Mouse (Mus musculus): ENCODE data around the gene Raf1. TPM values are rescaled to one million over a fixed set of nuclear protein-coding genes. Genes with fewer than 3 reads are reported as not detected.

Raf1 gene
- total and polyA plus RNA-seq, 2 experiments from 2014 or later = 90.5 to 204 TPM

- peaks cover 86% of the 10 kb centered on the region for H3K36me3 ChIP-seq (ENCODE audit: insufficient read depth, low read length)
- no peaks in the 10 kb centered on the region for H3K27me3 ChIP-seq (ENCODE audit: insufficient read depth, low read length)
- no peak overlapping the region for H3K4me2 ChIP-seq (ENCODE audit: low read depth, low read length)
- 91% methylated on average over 10 of the region's 10 CpGs for WGBS
- no peaks in the 10 kb centered on the region for H3K4me1 ChIP-seq (ENCODE audit: insufficient read depth, low read length)
- no peak overlapping the region for H3K4me3 ChIP-seq (ENCODE audit: low read length)
- no peaks in the 10 kb centered on the region for H3K9me3 ChIP-seq (ENCODE audit: low read length)
- DNase-seq (ENCODE audit: low spot score) (no peak), ATAC-seq (no peak)
- no peak overlapping the region for H3K9ac ChIP-seq (replicated peaks; ENCODE audit: low read length)
- H3K27ac ChIP-seq = no peak overlapping the region
- no peak for TF ChIP-seq CTCF (IDR thresholded peaks at IDR 0.05; ENCODE audit: low read depth)
These were observed 56.6 kb downstream of the Raf1 start for GRCm38 (mm10) chr6:115619818-115620217.

- H3K4me1 ChIP-seq (ENCODE audit: insufficient read depth, low read length) = no peaks in the 10 kb centered on the region
- no peaks in the 10 kb centered on the region for H3K9me3 ChIP-seq (ENCODE audit: low read length)
- WGBS = 83% methylated on average over 3 of the region's 3 CpGs
- H3K4me2 ChIP-seq (ENCODE audit: low read depth, low read length) = no peak overlapping the region
- no peak overlapping the region for H3K4me3 ChIP-seq (ENCODE audit: low read length)
- H3K27ac ChIP-seq = no peak overlapping the region
- TF ChIP-seq CTCF (IDR thresholded peaks at IDR 0.05; ENCODE audit: low read depth) = 0 out of 2 replicates have a peak, but pooled peaks have one; percentile 8
- H3K9ac ChIP-seq (replicated peaks; ENCODE audit: low read length) = no peak overlapping the region
- DNase-seq (ENCODE audit: low spot score) (no peak), ATAC-seq (no peak)
- no peaks in the 10 kb centered on the region for H3K27me3 ChIP-seq (ENCODE audit: insufficient read depth, low read length)
- H3K36me3 ChIP-seq (ENCODE audit: insufficient read depth, low read length) = peaks cover 86% of the 10 kb centered on the region
These were observed 60.5 kb downstream of the Raf1 start for GRCm38 (mm10) chr6:115615983-115616382.

GRCm38 (mm10) chr6:115613793-115614192 is 62.6 kb downstream of the Raf1 start:
- H3K4me2 ChIP-seq (ENCODE audit: low read depth, low read length) = no peak overlapping the region
- H3K27ac ChIP-seq = no peak overlapping the region
- no peak for TF ChIP-seq CTCF (IDR thresholded peaks at IDR 0.05; ENCODE audit: low read depth)
- H3K4me3 ChIP-seq (ENCODE audit: low read length) = no peak overlapping the region
- H3K4me1 ChIP-seq (ENCODE audit: insufficient read depth, low read length) = no peaks in the 10 kb centered on the region
- H3K9ac ChIP-seq (replicated peaks; ENCODE audit: low read length) = no peak overlapping the region
- no peaks in the 10 kb centered on the region for H3K9me3 ChIP-seq (ENCODE audit: low read length)
- no peak for ATAC-seq
- no peak for DNase-seq (ENCODE audit: low spot score)
- H3K27me3 ChIP-seq (ENCODE audit: insufficient read depth, low read length) = no peaks in the 10 kb centered on the region
- H3K36me3 ChIP-seq (ENCODE audit: insufficient read depth, low read length) = peaks cover 79% of the 10 kb centered on the region

GRCm38 (mm10) chr6:115610301-115610700 is 66.1 kb downstream of the Raf1 start:
- ATAC-seq (no peak), DNase-seq (ENCODE audit: low spot score) (no peak)
- H3K36me3 ChIP-seq (ENCODE audit: insufficient read depth, low read length) = peaks cover 51% of the 10 kb centered on the region
- 95% methylated on average over 5 of the region's 5 CpGs for WGBS
- TF ChIP-seq CTCF (IDR thresholded peaks at IDR 0.05; ENCODE audit: low read depth) = no peak
- H3K4me2 ChIP-seq (ENCODE audit: low read depth, low read length) = no peak overlapping the region
- H3K4me1 ChIP-seq (ENCODE audit: insufficient read depth, low read length) = no peaks in the 10 kb centered on the region
- no peak overlapping the region for H3K4me3 ChIP-seq (ENCODE audit: low read length)
- H3K27ac ChIP-seq = no peak overlapping the region
- H3K9me3 ChIP-seq (ENCODE audit: low read length) = no peaks in the 10 kb centered on the region
- H3K27me3 ChIP-seq (ENCODE audit: insufficient read depth, low read length) = no peaks in the 10 kb centered on the region
- no peak overlapping the region for H3K9ac ChIP-seq (replicated peaks; ENCODE audit: low read length)

- Histone ChIP-seq H3K27me3 (ENCODE audit: insufficient read depth, low read length) (no peaks in the 10 kb centered on the region), H3K4me3 (ENCODE audit: low read length) (no peak overlapping the region), H3K9me3 (ENCODE audit: low read length) (no peaks in the 10 kb centered on the region), H3K4me1 (ENCODE audit: insufficient read depth, low read length) (no peaks in the 10 kb centered on the region), H3K27ac (no peak overlapping the region), H3K4me2 (ENCODE audit: low read depth, low read length) (no peak overlapping the region), H3K36me3 (ENCODE audit: insufficient read depth, low read length) (peaks cover 42% of the 10 kb centered on the region), H3K9ac (replicated peaks; ENCODE audit: low read length) (no peak overlapping the region)
- WGBS = 66% methylated on average over 3 of the region's 3 CpGs
- ATAC-seq (no peak), DNase-seq (ENCODE audit: low spot score) (peak; percentile 53)
- peak; percentile 66 for TF ChIP-seq CTCF (IDR thresholded peaks at IDR 0.05; ENCODE audit: low read depth)
These were observed 67.3 kb downstream of the Raf1 start for GRCm38 (mm10) chr6:115609121-115609520.

GRCm38 (mm10) chr6:115607429-115607828 is 69.0 kb downstream of the Raf1 start:
- peaks cover 27% of the 10 kb centered on the region for H3K36me3 ChIP-seq (ENCODE audit: insufficient read depth, low read length)
- WGBS = 56% methylated on average over 4 of the region's 4 CpGs
- no peaks in the 10 kb centered on the region for H3K9me3 ChIP-seq (ENCODE audit: low read length)
- peaks cover 9% of the 10 kb centered on the region; the same call in 1 of the 2 replicates for H3K4me1 ChIP-seq (ENCODE audit: insufficient read depth, low read length)
- no peak overlapping the region for H3K4me2 ChIP-seq (ENCODE audit: low read depth, low read length)
- no peak overlapping the region for H3K4me3 ChIP-seq (ENCODE audit: low read length)
- H3K27ac ChIP-seq = no peak overlapping the region
- ATAC-seq (no peak), DNase-seq (ENCODE audit: low spot score) (no peak)
- TF ChIP-seq CTCF (IDR thresholded peaks at IDR 0.05; ENCODE audit: low read depth) = no peak
- H3K27me3 ChIP-seq (ENCODE audit: insufficient read depth, low read length) = no peaks in the 10 kb centered on the region
- no peak overlapping the region for H3K9ac ChIP-seq (replicated peaks; ENCODE audit: low read length)

GRCm38 (mm10) chr6:115606461-115606860 is 70.0 kb downstream of the Raf1 start:
- TF ChIP-seq CTCF (IDR thresholded peaks at IDR 0.05; ENCODE audit: low read depth) = no peak
- no peak overlapping the region for H3K27ac ChIP-seq
- no peak overlapping the region for H3K4me3 ChIP-seq (ENCODE audit: low read length)
- peaks cover 10% of the 10 kb centered on the region; the same call in 1 of the 2 replicates for H3K4me1 ChIP-seq (ENCODE audit: insufficient read depth, low read length)
- H3K9me3 ChIP-seq (ENCODE audit: low read length) = no peaks in the 10 kb centered on the region
- ATAC-seq = no peak
- H3K36me3 ChIP-seq (ENCODE audit: insufficient read depth, low read length) = peaks cover 18% of the 10 kb centered on the region
- H3K4me2 ChIP-seq (ENCODE audit: low read depth, low read length) = no peak overlapping the region
- no peaks in the 10 kb centered on the region for H3K27me3 ChIP-seq (ENCODE audit: insufficient read depth, low read length)
- 71% methylated on average over 1 of the region's 1 CpGs for WGBS
- H3K9ac ChIP-seq (replicated peaks; ENCODE audit: low read length) = no peak overlapping the region
- DNase-seq (ENCODE audit: low spot score) = no peak

All from hindbrain, postnatal 0 days (tissue).